Mouse (Mus musculus) CH12.LX (cell line): ENCODE data around the gene Elavl2. TPM values are rescaled to one million over a fixed set of nuclear protein-coding genes. Genes with fewer than 3 reads are reported as not detected.

Experiments
- DNase-seq: peaks from one replicate; pipeline ENCODE4 v3.0.0-alpha.2; 2013; ENCODE audit errors: extremely low read depth
- H3K27ac ChIP-seq: 2 replicates; pipeline ENCODE4 v1.5.1; 2012; ENCODE audit warnings: low read depth, mild to moderate bottlenecking, control low read depth, moderate library complexity; ENCODE audit not compliant: insufficient read depth
- H3K27me3 ChIP-seq: replicated peaks from 2 replicates; pipeline ENCODE3; 2012; ENCODE audit warnings: inconsistent platforms
- H3K36me3 ChIP-seq, 2 experiments: replicated peaks in 1 of 2; 2 replicates each; pipeline versions ENCODE3 to v1.6.1; 2012; ENCODE audit warnings: inconsistent platforms in 1 of 2, low read length in 1 of 2, mild to moderate bottlenecking in 1 of 2, mixed read lengths in 1 of 2, moderate library complexity in 1 of 2; ENCODE audit not compliant: control insufficient read depth in 1 of 2, insufficient read depth in 1 of 2
- H3K4me1 ChIP-seq, 2 experiments: 2 replicates each; pipeline ENCODE4 v1.6.1; 2012; ENCODE audit warnings: inconsistent platforms in 1 of 2, moderate library complexity in 1 of 2; ENCODE audit not compliant: insufficient read depth in 2 of 2, control insufficient read depth in 1 of 2
- H3K4me2 ChIP-seq: 2 replicates; pipeline ENCODE4 v1.6.1; 2012; ENCODE audit warnings: low read depth, mild to moderate bottlenecking, control low read depth; ENCODE audit not compliant: poor library complexity, insufficient read depth, severe bottlenecking
- H3K4me3 ChIP-seq, 3 experiments: fragments of 150-350 bp in 1 of 3; sonication (generic) in 1 of 3; replicated peaks in 1 of 3; 2 replicates each; pipeline versions ENCODE3 to v1.5.1; 2011 to 2012; ENCODE audit warnings: low read depth in 2 of 3, low read length in 2 of 3, mild to moderate bottlenecking in 2 of 3, moderate library complexity in 2 of 3, control low read depth in 1 of 3, improper control_type of control experiment in 1 of 3, inconsistent platforms in 1 of 3, mixed read lengths in 1 of 3; ENCODE audit not compliant: poor library complexity in 1 of 3
- H3K79me2 ChIP-seq: replicated peaks from 2 replicates; pipeline ENCODE4 v1.6.1; 2012; ENCODE audit warnings: mild to moderate bottlenecking, moderate library complexity; ENCODE audit not compliant: control insufficient read depth, poor library complexity, insufficient read depth, severe bottlenecking; ENCODE audit errors: extremely low read depth
- H3K9ac ChIP-seq: 2 replicates; pipeline ENCODE4 v1.6.1; 2012; ENCODE audit warnings: low read depth, mild to moderate bottlenecking, control low read depth, moderate library complexity; ENCODE audit not compliant: insufficient read depth
- H3K9me3 ChIP-seq: replicated peaks from 2 replicates; pipeline ENCODE3; 2012; ENCODE audit warnings: low read length, inconsistent platforms, mixed read lengths
- BHLHE40 ChIP-seq: IDR thresholded peaks from 2 replicates; pipeline ENCODE4 v1.6.1; 2011; ENCODE audit warnings: mild to moderate bottlenecking, low read depth, low read length, improper control_type of control experiment
- CHD1 ChIP-seq: IDR thresholded peaks from 2 replicates; pipeline ENCODE4 v1.6.1; 2012; ENCODE audit warnings: low read depth, low read length, improper control_type of control experiment, inconsistent platforms
- CHD2 ChIP-seq: IDR thresholded peaks from 2 replicates; pipeline ENCODE4 v1.6.1; 2011; ENCODE audit warnings: low read length, improper control_type of control experiment
- CTCF ChIP-seq, 2 experiments: IDR thresholded peaks in 1 of 2; conservative IDR thresholded peaks in 1 of 2; 2 replicates each; pipeline ENCODE4 v1.5.1; 2011 to 2012; ENCODE audit warnings: low read depth in 2 of 2, low read length in 2 of 2, improper control_type of control experiment in 1 of 2, inconsistent platforms in 1 of 2, mild to moderate bottlenecking in 1 of 2, moderate library complexity in 1 of 2
- E2F4 ChIP-seq: IDR thresholded peaks from 2 replicates; pipeline ENCODE4 v1.6.1; 2011; ENCODE audit warnings: low read depth, low read length, improper control_type of control experiment; ENCODE audit not compliant: insufficient replicate concordance
- ELF1 ChIP-seq: IDR thresholded peaks from 2 replicates; pipeline ENCODE4 v1.6.1; 2014; ENCODE audit warnings: low read depth, mild to moderate bottlenecking, inconsistent platforms, low read length, improper control_type of control experiment
- ETS1 ChIP-seq: conservative IDR thresholded peaks from 2 replicates; pipeline ENCODE4 v1.6.1; 2012; ENCODE audit warnings: low read depth, mild to moderate bottlenecking, inconsistent platforms, low read length, improper control_type of control experiment, moderate library complexity
- HCFC1 ChIP-seq: IDR thresholded peaks from 2 replicates; pipeline ENCODE4 v1.6.1; 2012; ENCODE audit warnings: low read depth, mild to moderate bottlenecking, inconsistent platforms, low read length, improper control_type of control experiment
- KAT2A ChIP-seq: IDR thresholded peaks from 2 replicates; pipeline ENCODE4 v1.6.1; 2012; ENCODE audit warnings: low read length, improper control_type of control experiment, inconsistent platforms; ENCODE audit not compliant: insufficient replicate concordance
- MAFK ChIP-seq: IDR thresholded peaks from 2 replicates; pipeline ENCODE4 v1.6.1; 2011; ENCODE audit warnings: low read length, improper control_type of control experiment; ENCODE audit not compliant: insufficient replicate concordance
- MAX ChIP-seq: IDR thresholded peaks from 2 replicates; pipeline ENCODE4 v1.6.1; 2011; ENCODE audit warnings: low read length, improper control_type of control experiment
- MEF2A ChIP-seq: IDR thresholded peaks from 2 replicates; pipeline ENCODE4 v1.6.1; 2014; ENCODE audit warnings: low read depth, mild to moderate bottlenecking, inconsistent platforms, low read length, improper control_type of control experiment, borderline replicate concordance
- NRF1 ChIP-seq: IDR thresholded peaks from 2 replicates; pipeline ENCODE4 v1.6.1; 2014; ENCODE audit warnings: low read depth, mild to moderate bottlenecking, inconsistent platforms, low read length, improper control_type of control experiment, moderate library complexity
- PAX5 ChIP-seq: IDR thresholded peaks from 2 replicates; pipeline ENCODE4 v1.6.1; 2012; ENCODE audit warnings: low read length, inconsistent platforms, mixed read lengths
- POLR2AphosphoS2 ChIP-seq: IDR thresholded peaks from 2 replicates; pipeline ENCODE4 v1.6.1; 2011; ENCODE audit warnings: low read depth, low read length, improper control_type of control experiment
- RAD21 ChIP-seq: IDR thresholded peaks from 2 replicates; pipeline ENCODE4 v1.6.1; 2011; ENCODE audit warnings: low read depth, mild to moderate bottlenecking, low read length, improper control_type of control experiment, moderate library complexity
- SIN3A ChIP-seq: IDR thresholded peaks from 2 replicates; pipeline ENCODE4 v1.6.1; 2012; ENCODE audit warnings: low read length, improper control_type of control experiment, inconsistent platforms
- SMC3 ChIP-seq: IDR thresholded peaks from 2 replicates; pipeline ENCODE4 v1.6.1; 2011; ENCODE audit warnings: low read depth, low read length, improper control_type of control experiment
- USF1 ChIP-seq: IDR thresholded peaks from 2 replicates; pipeline ENCODE4 v1.6.1; 2014; ENCODE audit warnings: low read depth, mild to moderate bottlenecking, inconsistent platforms, low read length, improper control_type of control experiment
- USF2 ChIP-seq: conservative IDR thresholded peaks from 2 replicates; pipeline ENCODE4 v1.6.1; 2011; ENCODE audit warnings: low read depth, low read length, improper control_type of control experiment
- ZC3H11A ChIP-seq: IDR thresholded peaks from 2 replicates; pipeline ENCODE4 v1.6.1; 2012; ENCODE audit warnings: low read depth, mild to moderate bottlenecking, inconsistent platforms, low read length, improper control_type of control experiment
- ZKSCAN1 ChIP-seq: IDR thresholded peaks from 2 replicates; pipeline ENCODE4 v1.6.1; 2012; ENCODE audit warnings: low read depth, inconsistent platforms, low read length, improper control_type of control experiment, borderline replicate concordance
- ZMIZ1 ChIP-seq: IDR thresholded peaks from 2 replicates; pipeline ENCODE4 v1.6.1; 2012; ENCODE audit warnings: low read depth, mild to moderate bottlenecking, inconsistent platforms, low read length, improper control_type of control experiment
- ZNF384 ChIP-seq: IDR thresholded peaks from 2 replicates; pipeline ENCODE4 v1.6.1; 2012; ENCODE audit warnings: low read depth, low read length, improper control_type of control experiment, inconsistent platforms
- dilution Hi-C: fragments of 300-500 bp; cut with MboI; formaldehyde crosslinking; loops from 2 replicates; pipeline ENCODE4 v1.14.3; 2020; ENCODE audit warnings: low sequenced_read_pairs; ENCODE audit not compliant: extremely low pct_unique_long_range_greater_than_20kb, extremely low pct_ligation_motif_present
- in situ Hi-C: fragments of 300-500 bp; cut with MboI; formaldehyde crosslinking; loops from 3 replicates; pipeline ENCODE4 v1.14.3; 2019; ENCODE audit warnings: low sequenced_read_pairs, low pct_ligation_motif_present, low pct_unique_long_range_greater_than_20kb, mixed read lengths
- polyA plus RNA-seq: library from polyadenylated mRNA; unstranded; fragments of >175 nt; gene quantifications from 2 replicates; pipeline ENCODE4 v1.2.1, GENCODE M21; 2012; ENCODE audit warnings: low read depth; ENCODE audit not compliant: insufficient read length
- total RNA-seq, 2 experiments: library from RNA; depleted of rRNA; stranded (reverse); fragments of 300-350 nt in 1 of 2; fragments of >200 nt in 1 of 2; gene quantifications; 2 replicates each; pipeline ENCODE4 v1.2.3; 2012 to 2014

Gene Elavl2
- total and polyA plus RNA-seq, 3 experiments, result not detected

GRCm38 (mm10) chr4:91372844-91373243 is 27.7 kb downstream of the Elavl2 start:
- in situ Hi-C loops (no loop called here), dilution Hi-C loops (no loop called here)
- Histone ChIP-seq H3K36me3 (no peaks in the 10 kb centered on the region), H3K27me3 (no peaks in the 10 kb centered on the region), H3K9me3 (peaks cover 72% of the 10 kb centered on the region), H3K9ac (no peak overlapping the region), H3K4me1 (no peaks in the 10 kb centered on the region), H3K27ac (no peak overlapping the region), H3K4me2 (no peak overlapping the region), H3K79me2 (no peaks in the 10 kb centered on the region), H3K4me3 (no peak overlapping the region)
- TF ChIP-seq NRF1, result no peak
- no peak for TF ChIP-seq ELF1
- TF ChIP-seq E2F4, result no peak
- no peak for TF ChIP-seq KAT2A
- TF ChIP-seq ZNF384, result no peak
- no peak for TF ChIP-seq MEF2A
- TF ChIP-seq RAD21, result no peak
- TF ChIP-seq POLR2AphosphoS2, result no peak
- TF ChIP-seq CTCF (conservative IDR thresholded peaks at IDR 0.05 in 1 of 2, IDR thresholded peaks at IDR 0.05 in 1 of 2; ENCODE audit: low read depth in 2 of 2, low read length in 2 of 2), result no peak
- no peak for TF ChIP-seq CHD1
- TF ChIP-seq ZC3H11A, result no peak
- TF ChIP-seq SMC3, result no peak
- no peak for TF ChIP-seq ZMIZ1
- no peak for TF ChIP-seq USF1
- TF ChIP-seq CHD2, result no peak
- TF ChIP-seq MAX, result no peak
- DNase-seq, result no peak

DNA sequence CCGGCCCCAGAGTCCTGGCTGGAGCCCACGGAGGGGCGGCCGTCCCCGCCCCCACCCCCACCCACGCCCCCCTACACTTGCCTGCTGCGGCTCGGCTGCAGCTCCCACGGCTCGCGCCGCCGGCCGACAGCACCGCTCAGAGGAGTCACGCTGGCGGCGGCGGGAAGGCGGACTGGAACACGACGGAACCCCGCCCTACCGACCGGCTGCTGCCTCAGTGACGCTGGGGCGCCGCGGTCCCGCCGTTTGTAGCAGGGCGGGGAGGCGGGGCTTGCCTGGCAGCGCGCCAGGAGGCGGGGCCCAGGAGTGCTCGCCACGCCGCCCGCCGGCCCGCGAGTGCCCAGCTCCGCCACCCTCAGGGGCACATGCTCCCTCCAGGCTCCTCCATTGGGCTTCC is 28.8 kb downstream of the Elavl2 start:
- Histone ChIP-seq H3K4me1 (no peaks in the 10 kb centered on the region), H3K36me3 (no peaks in the 10 kb centered on the region), H3K27me3 (no peaks in the 10 kb centered on the region), H3K4me3 (no peak overlapping the region), H3K27ac (no peak overlapping the region), H3K9ac (no peak overlapping the region), H3K9me3 (peaks cover 72% of the 10 kb centered on the region), H3K79me2 (no peaks in the 10 kb centered on the region), H3K4me2 (no peak overlapping the region)
- dilution Hi-C loops, result no loop called here
- no peak for DNase-seq
- TF ChIP-seq NRF1 (no peak), HCFC1 (no peak), ETS1 (no peak), CTCF (conservative IDR thresholded peaks at IDR 0.05 in 1 of 2, IDR thresholded peaks at IDR 0.05 in 1 of 2; ENCODE audit: low read depth in 2 of 2, low read length in 2 of 2) (no peak), MAFK (no peak), USF1 (no peak), ZKSCAN1 (no peak), PAX5 (no peak), RAD21 (no peak), USF2 (no peak), SIN3A (no peak), CHD1 (no peak), ZMIZ1 (no peak), BHLHE40 (no peak)
- in situ Hi-C loops, result no loop called here
